Mouse (Mus musculus) MEL (cell line): ENCODE data around the gene Morc1. TPM values are rescaled to one million over a fixed set of nuclear protein-coding genes. Genes with fewer than 3 reads are reported as not detected.

Source experiments
- DNase-seq: peaks from one replicate; pipeline ENCODE4 v3.0.0; 2011; ENCODE audit warnings: low read depth, low spot score
- H3K27ac ChIP-seq: 2 replicates; pipeline ENCODE4 v1.5.1; 2012; ENCODE audit warnings: low read depth, mild to moderate bottlenecking, control low read depth, low read length, moderate library complexity; ENCODE audit not compliant: control insufficient read depth
- H3K27me3 ChIP-seq, 2 experiments: fragments of 150-350 bp in 1 of 2; sonication (generic) in 1 of 2; 2 replicates each; pipeline ENCODE4 v1.6.1; 2012; ENCODE audit warnings: low read length in 2 of 2, mild to moderate bottlenecking in 2 of 2, improper control_type of control experiment in 1 of 2, moderate library complexity in 1 of 2; ENCODE audit not compliant: insufficient read depth in 2 of 2, control insufficient read depth in 1 of 2
- H3K36me3 ChIP-seq, 2 experiments: 2 replicates each; pipeline ENCODE4 v1.6.1; 2012 to 2014; ENCODE audit warnings: low read length in 2 of 2, improper control_type of control experiment in 1 of 2, inconsistent platforms in 1 of 2, mild to moderate bottlenecking in 1 of 2; ENCODE audit not compliant: insufficient read depth in 2 of 2, control insufficient read depth in 1 of 2
- H3K4me1 ChIP-seq, 2 experiments: fragments of 150-350 bp in 1 of 2; sonication (generic) in 1 of 2; 2 replicates each; pipeline ENCODE4 v1.6.1; 2012; ENCODE audit warnings: low read length in 2 of 2, improper control_type of control experiment in 1 of 2, mild to moderate bottlenecking in 1 of 2; ENCODE audit not compliant: insufficient read depth in 2 of 2, control insufficient read depth in 1 of 2
- H3K4me3 ChIP-seq, 2 experiments: fragments of 150-350 bp in 1 of 2; sonication (generic) in 1 of 2; 2 replicates each; pipeline ENCODE4 v1.5.1; 2012; ENCODE audit warnings: low read depth in 2 of 2, low read length in 2 of 2, mild to moderate bottlenecking in 2 of 2, moderate library complexity in 2 of 2, control low read depth in 1 of 2, improper control_type of control experiment in 1 of 2; ENCODE audit not compliant: control insufficient read depth in 1 of 2, insufficient read depth in 1 of 2
- H3K79me2 ChIP-seq: 2 replicates; pipeline ENCODE4 v1.6.1; 2012; ENCODE audit warnings: mild to moderate bottlenecking, low read length, moderate library complexity; ENCODE audit not compliant: control insufficient read depth, poor library complexity, insufficient read depth
- H3K9ac ChIP-seq: 2 replicates; pipeline ENCODE4 v1.6.1; 2012; ENCODE audit warnings: low read depth, mild to moderate bottlenecking, control low read depth, low read length, moderate library complexity; ENCODE audit not compliant: control insufficient read depth, poor library complexity, severe bottlenecking
- H3K9me3 ChIP-seq: fragments of 150-350 bp; sonication (generic); replicated peaks from 2 replicates; pipeline ENCODE4 v1.6.1; 2012; ENCODE audit warnings: mild to moderate bottlenecking, low read length, improper control_type of control experiment, moderate library complexity; ENCODE audit not compliant: insufficient read depth
- BHLHE40 ChIP-seq: IDR thresholded peaks from 2 replicates; pipeline ENCODE4 v1.6.1; 2012; ENCODE audit warnings: low read depth, mild to moderate bottlenecking, inconsistent platforms, low read length, improper control_type of control experiment, borderline replicate concordance
- E2F4 ChIP-seq: IDR thresholded peaks from 2 replicates; pipeline ENCODE4 v1.6.1; 2011; ENCODE audit warnings: low read depth, low read length, improper control_type of control experiment, borderline replicate concordance
- ELF1 ChIP-seq: IDR thresholded peaks from 2 replicates; pipeline ENCODE4 v1.6.1; 2014; ENCODE audit warnings: low read depth, mild to moderate bottlenecking, inconsistent platforms, low read length, improper control_type of control experiment, moderate library complexity
- EP300 ChIP-seq, 2 experiments: IDR thresholded peaks; 2 replicates each; pipeline ENCODE4 v1.6.1; 2011; ENCODE audit warnings: improper control_type of control experiment in 2 of 2, low read length in 2 of 2, low read depth in 1 of 2, mild to moderate bottlenecking in 1 of 2
- GABPA ChIP-seq: IDR thresholded peaks from 2 replicates; pipeline ENCODE4 v1.6.1; 2012; ENCODE audit warnings: low read depth, mild to moderate bottlenecking, inconsistent platforms, low read length, improper control_type of control experiment, moderate library complexity
- GATA1 ChIP-seq: IDR thresholded peaks from 2 replicates; pipeline ENCODE4 v1.6.1; 2011; ENCODE audit warnings: low read depth, low read length, improper control_type of control experiment
- JUND ChIP-seq: IDR thresholded peaks from 2 replicates; pipeline ENCODE4 v1.6.1; 2011; ENCODE audit warnings: low read depth, mild to moderate bottlenecking, improper control_type of control experiment, low read length
- MAZ ChIP-seq: IDR thresholded peaks from 2 replicates; pipeline ENCODE4 v1.6.1; 2012; ENCODE audit warnings: low read depth, mild to moderate bottlenecking, inconsistent platforms, low read length, improper control_type of control experiment
- MXI1 ChIP-seq: IDR thresholded peaks from 2 replicates; pipeline ENCODE4 v1.6.1; 2011; ENCODE audit warnings: mild to moderate bottlenecking, low read depth, low read length, improper control_type of control experiment
- MYB ChIP-seq: IDR thresholded peaks from 2 replicates; pipeline ENCODE4 v1.6.1; 2011; ENCODE audit warnings: mild to moderate bottlenecking, low read depth, low read length, improper control_type of control experiment
- NRF1 ChIP-seq: IDR thresholded peaks from 2 replicates; pipeline ENCODE4 v1.6.1; 2014; ENCODE audit warnings: low read depth, mild to moderate bottlenecking, inconsistent platforms, low read length, improper control_type of control experiment, moderate library complexity; ENCODE audit not compliant: poor library complexity, insufficient read depth, severe bottlenecking
- POLR2A ChIP-seq, 2 experiments: IDR thresholded peaks; 2 replicates each; pipeline ENCODE4 v1.6.1; 2011 to 2012; ENCODE audit warnings: low read length in 2 of 2, mild to moderate bottlenecking in 2 of 2, control low read depth in 1 of 2, improper control_type of control experiment in 1 of 2, low read depth in 1 of 2, moderate library complexity in 1 of 2; ENCODE audit not compliant: control insufficient read depth in 1 of 2, insufficient read depth in 1 of 2, poor library complexity in 1 of 2
- POLR2AphosphoS2 ChIP-seq: IDR thresholded peaks from 2 replicates; pipeline ENCODE4 v1.6.1; 2011; ENCODE audit warnings: low read length, improper control_type of control experiment
- RAD21 ChIP-seq: IDR thresholded peaks from 2 replicates; pipeline ENCODE4 v1.6.1; 2011; ENCODE audit warnings: mild to moderate bottlenecking, low read depth, low read length, improper control_type of control experiment
- SIN3A ChIP-seq: IDR thresholded peaks from 2 replicates; pipeline ENCODE4 v1.6.1; 2012; ENCODE audit warnings: low read length, improper control_type of control experiment, inconsistent platforms
- TBP ChIP-seq: IDR thresholded peaks from 2 replicates; pipeline ENCODE4 v1.8.0; 2011; ENCODE audit warnings: low read depth, low read length, improper control_type of control experiment
- TCF12 ChIP-seq: IDR thresholded peaks from 2 replicates; pipeline ENCODE4 v1.6.1; 2014; ENCODE audit warnings: low read depth, mild to moderate bottlenecking, inconsistent platforms, low read length, improper control_type of control experiment, moderate library complexity
- UBTF ChIP-seq: IDR thresholded peaks from 2 replicates; pipeline ENCODE4 v1.6.1; 2012; ENCODE audit warnings: low read depth, mild to moderate bottlenecking, inconsistent platforms, low read length, improper control_type of control experiment, moderate library complexity, borderline replicate concordance; ENCODE audit not compliant: insufficient read depth
- USF1 ChIP-seq: IDR thresholded peaks from 2 replicates; pipeline ENCODE4 v1.6.1; 2014; ENCODE audit warnings: low read depth, mild to moderate bottlenecking, inconsistent platforms, low read length, improper control_type of control experiment, moderate library complexity
- USF2 ChIP-seq, 2 experiments: IDR thresholded peaks; 2 replicates each; pipeline ENCODE4 v1.6.1; 2011 to 2012; ENCODE audit warnings: improper control_type of control experiment in 2 of 2, low read length in 2 of 2, borderline replicate concordance in 1 of 2, inconsistent platforms in 1 of 2, low read depth in 1 of 2, mild to moderate bottlenecking in 1 of 2; ENCODE audit not compliant: insufficient read depth in 1 of 2
- ZNF384 ChIP-seq: IDR thresholded peaks from 2 replicates; pipeline ENCODE4 v1.6.1; 2012; ENCODE audit warnings: low read depth, mild to moderate bottlenecking, inconsistent platforms, low read length, improper control_type of control experiment
- polyA plus RNA-seq, 2 experiments: library from polyadenylated mRNA; stranded (reverse) in 1 of 2; unstranded in 1 of 2; fragments of >175 nt in 1 of 2; fragments of >200 nt in 1 of 2; gene quantifications; 2 replicates each; pipeline versions ENCODE4 v1.2.1 to v1.2.4; 2012; ENCODE audit warnings: low replicate concordance in 2 of 2, low read depth in 1 of 2; ENCODE audit not compliant: insufficient read length in 2 of 2, insufficient read depth in 1 of 2, missing spikeins in 1 of 2
- total RNA-seq: library from RNA; depleted of rRNA; stranded (reverse); fragments of 300-350 nt; gene quantifications from 2 replicates; pipeline ENCODE4 v1.2.3, GENCODE M21; 2012

The Morc1 gene
- total and polyA plus RNA-seq, 3 experiments = not detected

DNA sequence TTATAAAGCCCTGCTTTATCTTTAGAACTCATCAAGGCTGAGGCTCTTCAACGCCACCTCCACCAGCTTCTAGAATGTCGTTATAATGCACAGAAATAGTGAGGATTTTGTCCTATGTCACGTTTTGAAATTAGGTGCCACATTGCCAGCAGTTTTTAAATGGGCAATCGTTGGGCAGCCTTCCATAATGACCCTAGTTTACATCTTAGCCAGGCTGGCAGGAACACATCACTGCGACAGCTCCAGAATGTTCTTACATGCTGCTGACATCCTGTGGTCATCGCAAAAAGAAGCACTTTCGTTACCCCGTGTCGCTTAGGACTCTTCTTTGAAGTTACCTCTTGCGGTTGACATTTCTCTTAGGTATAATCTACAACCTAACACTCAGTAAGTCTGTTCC, 42.4 kb downstream of the Morc1 start:
- no peaks in the 10 kb centered on the region for H3K79me2 ChIP-seq
- H3K4me1 ChIP-seq = no peaks in the 10 kb centered on the region
- no peak overlapping the region for H3K4me3 ChIP-seq
- no peaks in the 10 kb centered on the region for H3K27me3 ChIP-seq
- no peaks in the 10 kb centered on the region for H3K9me3 ChIP-seq
- H3K27ac ChIP-seq = no peak overlapping the region
- no peak overlapping the region for H3K9ac ChIP-seq
- no peak for DNase-seq
- no peaks in the 10 kb centered on the region for H3K36me3 ChIP-seq
- TF ChIP-seq POLR2A (IDR thresholded peaks at IDR 0.05; ENCODE audit: control insufficient read depth in 1 of 2, insufficient read depth in 1 of 2, low read depth in 1 of 2, low read length in 2 of 2, poor library complexity in 1 of 2) (no peak), MAZ (no peak), GABPA (no peak), JUND (no peak), RAD21 (no peak), BHLHE40 (no peak), E2F4 (no peak), USF1 (no peak), UBTF (no peak), EP300 (IDR thresholded peaks at IDR 0.05; ENCODE audit: low read depth in 1 of 2, low read length in 2 of 2) (no peak)

GRCm38 (mm10) chr16:48474896-48475802, 44.1 kb downstream of the Morc1 start:
- no peaks in the 10 kb centered on the region for H3K27me3 ChIP-seq
- no peak for DNase-seq
- no peak overlapping the region for H3K4me3 ChIP-seq
- no peaks in the 10 kb centered on the region for H3K4me1 ChIP-seq
- TF ChIP-seq NRF1 (no peak), BHLHE40 (0 out of 2 replicates have a peak, but pooled peaks have one; percentile 21), USF1 (peak; percentile 70)
- no peak overlapping the region for H3K9ac ChIP-seq
- no peak overlapping the region for H3K27ac ChIP-seq
- no peaks in the 10 kb centered on the region for H3K9me3 ChIP-seq
- H3K79me2 ChIP-seq = no peaks in the 10 kb centered on the region
- no peaks in the 10 kb centered on the region for H3K36me3 ChIP-seq

- Histone ChIP-seq H3K4me3 (no peak overlapping the region), H3K9ac (no peak overlapping the region), H3K4me1 (no peaks in the 10 kb centered on the region), H3K9me3 (no peaks in the 10 kb centered on the region), H3K36me3 (no peaks in the 10 kb centered on the region), H3K79me2 (no peaks in the 10 kb centered on the region), H3K27me3 (no peaks in the 10 kb centered on the region), H3K27ac (no peak overlapping the region)
- TF ChIP-seq GATA1 (no peak), POLR2A (IDR thresholded peaks at IDR 0.05; ENCODE audit: control insufficient read depth in 1 of 2, insufficient read depth in 1 of 2, low read depth in 1 of 2, low read length in 2 of 2, poor library complexity in 1 of 2) (no peak), MYB (no peak), TCF12 (no peak), UBTF (no peak), USF2 (IDR thresholded peaks at IDR 0.05; ENCODE audit: borderline replicate concordance in 1 of 2, insufficient read depth in 1 of 2, low read depth in 1 of 2, low read length in 2 of 2) (no peak), MXI1 (no peak), NRF1 (no peak), MAZ (no peak), ZNF384 (no peak), ELF1 (no peak), POLR2AphosphoS2 (no peak), TBP (no peak), SIN3A (no peak), JUND (no peak)
- DNase-seq = no peak
Measured at GRCm38 (mm10) chr16:48479266-48479848, 48.3 kb downstream of the Morc1 start.
